8 mouse cellular contexts compared by ENCODE assay signal in genomic region chr16:32419517-32420483, GRCm38 (mm10). TPM values are rescaled to one million over a fixed set of nuclear protein-coding genes. Genes with fewer than 3 reads are reported as not detected.
A peak's percentile ranks its signal among the peaks of the same experiment; 100 is the strongest.
DNase-seq lines count a peak whose midpoint lies in the region; ATAC-seq and TF ChIP-seq lines count a peak whose summit lies in the region.

Gene Tctex1d2, plus strand, starts transcription at chr16:32419702.

- peak; percentile 64 for TF ChIP-seq POLR2A in kidney, adult 2 months (IDR thresholded peaks at IDR 0.05; ENCODE audit: low read depth, low read length)
- TF ChIP-seq POLR2A in spleen, adult 2 months (IDR thresholded peaks at IDR 0.05; ENCODE audit: low read depth, low read length): no peak

- peak within 1 kb of the TSS; percentile 72 for H3K4me2 ChIP-seq in embryonic facial prominence, embryonic 13.5 days
- H3K4me2 ChIP-seq in limb, embryonic 12.5 days: peak within 1 kb of the TSS; percentile 70
- H3K4me2 ChIP-seq in midbrain, embryonic 15.5 days: peak within 1 kb of the TSS; percentile 62

- H3K27ac ChIP-seq in embryonic facial prominence, embryonic 13.5 days: peak within 1 kb of the TSS; percentile 96
- peak within 1 kb of the TSS; percentile 46 for H3K27ac ChIP-seq in kidney, adult 2 months (ENCODE audit: insufficient read depth, low read depth, low read length)
- H3K27ac ChIP-seq in limb, embryonic 12.5 days: peak within 1 kb of the TSS; percentile 96
- H3K27ac ChIP-seq in midbrain, embryonic 15.5 days: peak within 1 kb of the TSS; percentile 89
- peak within 1 kb of the TSS; percentile 23 for H3K27ac ChIP-seq in spleen, adult 2 months (ENCODE audit: insufficient read depth, low read length)

- H3K27me3 ChIP-seq in embryonic facial prominence, embryonic 13.5 days: no peaks in the 10 kb centered on the region
- H3K27me3 ChIP-seq in kidney, adult 2 months (replicated peaks; ENCODE audit: control insufficient read depth, insufficient read depth, low read length): no peaks in the 10 kb centered on the region
- H3K27me3 ChIP-seq in limb, embryonic 12.5 days: no peaks in the 10 kb centered on the region
- H3K27me3 ChIP-seq in midbrain, embryonic 15.5 days (replicated peaks): no peaks in the 10 kb centered on the region
- no peaks in the 10 kb centered on the region for H3K27me3 ChIP-seq in spleen, adult 2 months (ENCODE audit: control insufficient read depth, insufficient read depth, low read length)

- 1% methylated on average over 45 of the region's 45 CpGs for WGBS in embryonic facial prominence, embryonic 13.5 days
- whole genome bisulfite sequencing in kidney, adult 2 months: 2% methylated on average over 45 of the region's 45 CpGs
- 1% methylated on average over 45 of the region's 45 CpGs for WGBS in limb, embryonic 12.5 days
- under 1% methylated on average over 45 of the region's 45 CpGs for WGBS in midbrain, embryonic 15.5 days
- 6% methylated on average over 45 of the region's 45 CpGs for WGBS in spleen, adult 2 months

- peak within 1 kb of the TSS; percentile 76 for H3K9ac ChIP-seq in embryonic facial prominence, embryonic 13.5 days
- peak within 1 kb of the TSS; percentile 81 for H3K9ac ChIP-seq in limb, embryonic 12.5 days (replicated peaks)
- H3K9ac ChIP-seq in midbrain, embryonic 15.5 days: peak within 1 kb of the TSS; percentile 69

- no peaks in the 10 kb centered on the region for H3K36me3 ChIP-seq in embryonic facial prominence, embryonic 13.5 days
- no peaks in the 10 kb centered on the region for H3K36me3 ChIP-seq in kidney, adult 2 months (ENCODE audit: control insufficient read depth, insufficient read depth, low read length)
- no peaks in the 10 kb centered on the region for H3K36me3 ChIP-seq in limb, embryonic 12.5 days
- no peaks in the 10 kb centered on the region for H3K36me3 ChIP-seq in midbrain, embryonic 15.5 days (replicated peaks)
- no peaks in the 10 kb centered on the region for H3K36me3 ChIP-seq in spleen, adult 2 months (ENCODE audit: control insufficient read depth, insufficient read depth, low read length)

- TF ChIP-seq CTCF in kidney, adult 2 months (conservative IDR thresholded peaks at IDR 0.05; ENCODE audit: insufficient read depth, insufficient read length, low read depth, low read length): no peak
- no peak for TF ChIP-seq CTCF in spleen, adult 2 months (IDR thresholded peaks at IDR 0.05; ENCODE audit: extremely low read depth, insufficient read depth, insufficient read length, insufficient replicate concordance)

- H3K9me3 ChIP-seq in embryonic facial prominence, embryonic 13.5 days: no peaks in the 10 kb centered on the region
- H3K9me3 ChIP-seq in limb, embryonic 12.5 days: no peaks in the 10 kb centered on the region
- H3K9me3 ChIP-seq in midbrain, embryonic 15.5 days: no peaks in the 10 kb centered on the region

- H3K4me3 ChIP-seq in embryonic facial prominence, embryonic 13.5 days: peak within 1 kb of the TSS; percentile 68
- H3K4me3 ChIP-seq in kidney, adult 2 months (ENCODE audit: insufficient read depth, low read depth, low read length): peak within 1 kb of the TSS; percentile 61
- peak within 1 kb of the TSS; percentile 64 for H3K4me3 ChIP-seq in limb, embryonic 12.5 days (replicated peaks)
- peak within 1 kb of the TSS; percentile 57 for H3K4me3 ChIP-seq in midbrain, embryonic 15.5 days
- peak within 1 kb of the TSS; percentile 60 for H3K4me3 ChIP-seq in spleen, adult 2 months (ENCODE audit: extremely low read depth, insufficient read depth, insufficient read length)

- H3K4me1 ChIP-seq in embryonic facial prominence, embryonic 13.5 days: peaks cover 14% of the 10 kb centered on the region
- H3K4me1 ChIP-seq in kidney, adult 2 months (ENCODE audit: control insufficient read depth, insufficient read depth, low read length): peaks cover 12% of the 10 kb centered on the region; the same call in 1 of the 2 replicates
- H3K4me1 ChIP-seq in limb, embryonic 12.5 days (replicated peaks): peaks cover 3% of the 10 kb centered on the region; the same call in 1 of the 2 replicates
- peaks cover 16% of the 10 kb centered on the region for H3K4me1 ChIP-seq in midbrain, embryonic 15.5 days
- H3K4me1 ChIP-seq in spleen, adult 2 months (ENCODE audit: control insufficient read depth, insufficient read depth, insufficient read length): peaks cover 2% of the 10 kb centered on the region

- ATAC-seq in embryonic facial prominence, embryonic 13.5 days (ENCODE audit: insufficient number of reproducible peaks, insufficient read depth, low FRiP score, low TSS enrichment, low read depth): peak; percentile 91
- peak; percentile 91 for ATAC-seq in limb, embryonic 12.5 days (ENCODE audit: insufficient number of reproducible peaks, insufficient read depth, low FRiP score, low TSS enrichment, low read depth)
- peak; percentile 97 for ATAC-seq in midbrain, embryonic 15.5 days (replicated peaks)

- DNase-seq in 3134 (ENCODE audit: extremely low read depth, insufficient read length, low spot score): peak; percentile 98
- peak; percentile 96 to 97 for DNase-seq in adrenal gland, postnatal 36 days
- peak; percentile 95 to 97 for DNase-seq in heart, adult 18-20 months
- peak; percentile 98 for DNase-seq in kidney, adult 2 months
- peak; percentile 83 to 91 for DNase-seq in spleen, adult 2 months (ENCODE audit: low read depth in 1 of 2, low spot score in 2 of 2)

RNA-seq across cellular contexts. Expression of gene Tctex1d2, which starts in this region (rescaled TPM):
- total RNA-seq in adrenal gland, postnatal 36 days (2021): 1 to 10 TPM; 6.6 to 7.7 TPM
- polyA plus RNA-seq in embryonic facial prominence, embryonic 13.5 days (2015; fragmentation: Nextera tagmentation; extraction: Ambion mirVana): 26.6 and 27.5 TPM in 2 replicates
- 1 to 10 TPM; 5.1 to 6.8 TPM for total RNA-seq in heart, adult 18-20 months (2021)
- 11.1 and 12.0 TPM in 2 replicates for polyA plus RNA-seq in kidney, adult 2 months (2012; rRNA removed)
- 31.4 and 31.9 TPM in 2 replicates for polyA plus RNA-seq in limb, embryonic 12.5 days (2016; fragmentation: Nextera tagmentation; extraction: Ambion mirVana)
- 34.8 and 35.4 TPM in 2 replicates for polyA plus RNA-seq in midbrain, embryonic 15.5 days (2015; fragmentation: Nextera tagmentation; extraction: Ambion mirVana)
- 2.3 and 2.5 TPM in 2 replicates for polyA plus RNA-seq in spleen, adult 2 months (2012; rRNA removed)

Comparison
In these comparisons a context has a peak if more than half of its experiments do, and no peak if none do; other contexts are left out.
1. Peak in every context shown above with its lines: DNase-seq, ATAC-seq, H3K4me3 ChIP-seq and H3K27ac ChIP-seq.
2. H3K27ac ChIP-seq: peak in every context shown above with its lines; median percentile 96 in embryonic facial prominence, embryonic 13.5 days; 96 in limb, embryonic 12.5 days; 89 in midbrain, embryonic 15.5 days; 46 in kidney, adult 2 months; 23 in spleen, adult 2 months.